8 mouse cellular contexts compared by ENCODE assay signal in genomic region chr11:8302347-8303188, GRCm38 (mm10).
A peak's percentile ranks its signal among the peaks of the same experiment; 100 is the strongest.
DNase-seq lines count a peak whose midpoint lies in the region; ATAC-seq lines count a peak whose summit lies in the region.

No protein-coding gene starts in this region.

- no peaks in the 10 kb centered on the region for H3K9me3 ChIP-seq in liver, embryonic 12.5 days (replicated peaks)
- no peaks in the 10 kb centered on the region for H3K9me3 ChIP-seq in forebrain, embryonic 16.5 days (ENCODE audit: control insufficient read depth, low read length)
- no peaks in the 10 kb centered on the region for H3K9me3 ChIP-seq in limb, embryonic 11.5 days (ENCODE audit: control insufficient read depth, low read length)
- H3K9me3 ChIP-seq in neural tube, embryonic 13.5 days = no peaks in the 10 kb centered on the region

- H3K4me1 ChIP-seq in liver, embryonic 12.5 days = no peaks in the 10 kb centered on the region
- peaks cover under 1% of the 10 kb centered on the region; the same call in 1 of the 2 replicates for H3K4me1 ChIP-seq in forebrain, embryonic 16.5 days (replicated peaks; ENCODE audit: control insufficient read depth, insufficient read depth, low read length)
- H3K4me1 ChIP-seq in limb, embryonic 11.5 days (ENCODE audit: control insufficient read depth, insufficient read depth, low read length) = no peaks in the 10 kb centered on the region
- H3K4me1 ChIP-seq in neural tube, embryonic 13.5 days (replicated peaks) = no peaks in the 10 kb centered on the region

- no peak overlapping the region for H3K9ac ChIP-seq in liver, embryonic 12.5 days
- no peak overlapping the region for H3K9ac ChIP-seq in forebrain, embryonic 16.5 days (replicated peaks; ENCODE audit: low read depth, low read length)
- H3K9ac ChIP-seq in limb, embryonic 11.5 days (ENCODE audit: low read length) = no peak overlapping the region
- no peak overlapping the region for H3K9ac ChIP-seq in neural tube, embryonic 13.5 days

- H3K27ac ChIP-seq in liver, embryonic 12.5 days = no peak overlapping the region
- no peak overlapping the region for H3K27ac ChIP-seq in forebrain, embryonic 16.5 days (ENCODE audit: low read length)
- H3K27ac ChIP-seq in limb, embryonic 11.5 days (replicated peaks; ENCODE audit: low read depth, low read length) = no peak overlapping the region
- H3K27ac ChIP-seq in neural tube, embryonic 13.5 days (replicated peaks) = no peak overlapping the region

- 46% methylated on average over 14 of the region's 14 CpGs for WGBS in liver, embryonic 12.5 days (ENCODE audit: insufficient replicate concordance)
- WGBS in forebrain, embryonic 16.5 days = 54% methylated on average over 14 of the region's 14 CpGs
- WGBS in limb, embryonic 11.5 days = 34% methylated on average over 14 of the region's 14 CpGs
- WGBS in neural tube, embryonic 13.5 days = 62% methylated on average over 14 of the region's 14 CpGs

- no peak for ATAC-seq in liver, embryonic 12.5 days
- ATAC-seq in forebrain, embryonic 16.5 days = peak; percentile 88
- peak; percentile 88 for ATAC-seq in limb, embryonic 11.5 days (ENCODE audit: insufficient number of reproducible peaks, low FRiP score, low TSS enrichment, low read depth)
- peak; percentile 53; the same call in 1 of the 2 replicates for ATAC-seq in neural tube, embryonic 13.5 days (ENCODE audit: low read depth)
- no peak for ATAC-seq in monocyte, adult 5-6 weeks (replicated peaks; ENCODE audit: insufficient number of reproducible peaks, low FRiP score, low TSS enrichment, poor library complexity, severe bottlenecking)

- no peak overlapping the region for H3K4me2 ChIP-seq in liver, embryonic 12.5 days
- H3K4me2 ChIP-seq in forebrain, embryonic 16.5 days (ENCODE audit: low read length) = no peak overlapping the region
- no peak overlapping the region for H3K4me2 ChIP-seq in limb, embryonic 11.5 days (ENCODE audit: low read depth, severe bottlenecking)
- no peak overlapping the region for H3K4me2 ChIP-seq in neural tube, embryonic 13.5 days

- DNase-seq in liver = peak; percentile 16
- peak; percentile 6 for DNase-seq in cerebellum, adult 11-12 months
- DNase-seq in kidney, adult 8-10 months = peak; percentile 12 to 41
- peak; percentile 71 for DNase-seq in limb, embryonic 11.5 days (ENCODE audit: low spot score)

- no peak overlapping the region for H3K4me3 ChIP-seq in liver, embryonic 12.5 days
- no peak overlapping the region for H3K4me3 ChIP-seq in forebrain, embryonic 16.5 days (replicated peaks; ENCODE audit: low read length)
- H3K4me3 ChIP-seq in limb, embryonic 11.5 days (ENCODE audit: low read depth, low read length) = no peak overlapping the region
- H3K4me3 ChIP-seq in neural tube, embryonic 13.5 days = no peak overlapping the region

- H3K36me3 ChIP-seq in liver, embryonic 12.5 days = no peaks in the 10 kb centered on the region
- H3K36me3 ChIP-seq in forebrain, embryonic 16.5 days (ENCODE audit: control insufficient read depth, insufficient read depth) = no peaks in the 10 kb centered on the region
- H3K36me3 ChIP-seq in limb, embryonic 11.5 days (ENCODE audit: control insufficient read depth, insufficient read depth, low read length) = no peaks in the 10 kb centered on the region
- H3K36me3 ChIP-seq in neural tube, embryonic 13.5 days = no peaks in the 10 kb centered on the region

- H3K27me3 ChIP-seq in liver, embryonic 12.5 days (replicated peaks) = no peaks in the 10 kb centered on the region
- H3K27me3 ChIP-seq in forebrain, embryonic 16.5 days (replicated peaks; ENCODE audit: control insufficient read depth, insufficient read depth, low read length) = no peaks in the 10 kb centered on the region
- no peaks in the 10 kb centered on the region for H3K27me3 ChIP-seq in limb, embryonic 11.5 days (ENCODE audit: control insufficient read depth, insufficient read depth, low read length)
- no peaks in the 10 kb centered on the region for H3K27me3 ChIP-seq in neural tube, embryonic 13.5 days

Comparison
In these comparisons a context has a peak if more than half of its experiments do, and no peak if none do; other contexts are left out.
1. DNase-seq: peak in every context shown above with its lines; median percentile 71 in limb, embryonic 11.5 days; 26 in kidney, adult 8-10 months; 16 in liver; 6 in cerebellum, adult 11-12 months.
2. ATAC-seq: peak in forebrain, embryonic 16.5 days (single experiment), limb, embryonic 11.5 days (single experiment) and neural tube, embryonic 13.5 days (single experiment); none in liver, embryonic 12.5 days (single experiment) and monocyte, adult 5-6 weeks (single experiment).